Mouse (Mus musculus) cortical plate, adult 2 months (tissue): ENCODE data around the gene Saxo1.

Source experiments
- CTCF ChIP-seq: fragments of 200-500 bp; IDR thresholded peaks from 2 replicates; pipeline ENCODE4 v1.5.1; 2011; ENCODE audit warnings: mild to moderate bottlenecking, control low read depth, low read length; ENCODE audit not compliant: insufficient read depth; ENCODE audit errors: extremely low read depth
- POLR2A ChIP-seq: fragments of 200-500 bp; IDR thresholded peaks from 2 replicates; pipeline ENCODE4 v1.6.1; 2011; ENCODE audit warnings: mild to moderate bottlenecking, low read length, control low read depth; ENCODE audit not compliant: insufficient read depth; ENCODE audit errors: extremely low read depth

- TF ChIP-seq CTCF = no peak
- TF ChIP-seq POLR2A = no peak
Observed at GRCm38 (mm10) chr4:86426549-86426948, 131.6 kb downstream of the Saxo1 start.
